26 mouse cellular contexts compared by ENCODE assay signal in genomic region chr3:154841076-154841475, GRCm38 (mm10).
DNase-seq lines count a peak whose midpoint lies in the region; ATAC-seq and TF ChIP-seq lines count a peak whose summit lies in the region.
"Had no signal": no experiment of that assay in that cellular context is flagged by ENCODE, and none has a peak within 500 bp of the region (broad histone marks: within the 10 kb centered on the region; RNA-seq: fewer than 3 reads in every experiment).

No protein-coding gene starts in this region.

- no peak overlapping the region for H3K4me3 ChIP-seq in hindbrain, postnatal 0 days (ENCODE audit: low read length)
- H3K4me3 ChIP-seq in hindbrain, embryonic 11.5 days (ENCODE audit: low read depth, low read length): no peak overlapping the region
- no peak overlapping the region for H3K4me3 ChIP-seq in midbrain, embryonic 13.5 days (replicated peaks)
- no peak overlapping the region for H3K4me3 ChIP-seq in midbrain, embryonic 11.5 days (ENCODE audit: low read depth, low read length)
- H3K4me3 ChIP-seq: embryonic facial prominence, embryonic 10.5 days; embryonic facial prominence, embryonic 13.5 days; erythroblast, embryonic 14.5 days; forebrain, embryonic 12.5 days; forebrain, embryonic 15.5 days; heart, embryonic 12.5 days; heart, embryonic 15.5 days; hindbrain, embryonic 10.5 days had no signal

- H3K4me2 ChIP-seq in hindbrain, postnatal 0 days (ENCODE audit: low read depth, low read length): no peak overlapping the region
- no peak overlapping the region for H3K4me2 ChIP-seq in hindbrain, embryonic 11.5 days (replicated peaks; ENCODE audit: low read depth, low read length)
- no peak overlapping the region for H3K4me2 ChIP-seq in midbrain, embryonic 13.5 days (replicated peaks)
- H3K4me2 ChIP-seq in midbrain, embryonic 11.5 days: no peak overlapping the region
- H3K4me2 ChIP-seq: embryonic facial prominence, embryonic 13.5 days; forebrain, embryonic 12.5 days; forebrain, embryonic 15.5 days; heart, embryonic 12.5 days; heart, embryonic 15.5 days had no signal

- WGBS in hindbrain, postnatal 0 days: 13% methylated on average over 1 of the region's 1 CpGs
- WGBS in hindbrain, embryonic 11.5 days: 49% methylated on average over 1 of the region's 1 CpGs
- WGBS in midbrain, embryonic 13.5 days: 19% methylated on average over 1 of the region's 1 CpGs
- 43% methylated on average over 1 of the region's 1 CpGs for WGBS in midbrain, embryonic 11.5 days

- H3K4me1 ChIP-seq in hindbrain, postnatal 0 days (ENCODE audit: insufficient read depth, low read length): no peaks in the 10 kb centered on the region
- no peaks in the 10 kb centered on the region for H3K4me1 ChIP-seq in hindbrain, embryonic 11.5 days (replicated peaks; ENCODE audit: control insufficient read depth, insufficient read depth, low read length)
- peaks cover 11% of the 10 kb centered on the region; the same call in 1 of the 2 replicates for H3K4me1 ChIP-seq in midbrain, embryonic 13.5 days (replicated peaks)
- no peaks in the 10 kb centered on the region for H3K4me1 ChIP-seq in midbrain, embryonic 11.5 days (ENCODE audit: control insufficient read depth, insufficient read depth, low read length)
- H3K4me1 ChIP-seq: embryonic facial prominence, embryonic 10.5 days; embryonic facial prominence, embryonic 13.5 days; forebrain, embryonic 15.5 days; heart, embryonic 15.5 days; hindbrain, embryonic 10.5 days had no signal

- TF ChIP-seq POLR2A in brain, embryonic 14.5 days (IDR thresholded peaks at IDR 0.05; ENCODE audit: borderline replicate concordance, extremely low read depth, insufficient read depth, insufficient read length, poor library complexity, severe bottlenecking): no peak

- 0 out of 2 replicates have a peak, but pooled peaks have one; percentile 55 for ATAC-seq in hindbrain, postnatal 0 days
- no peak for ATAC-seq in hindbrain, embryonic 11.5 days (ENCODE audit: low FRiP score)
- peak; percentile 61; the same call in 1 of the 2 replicates for ATAC-seq in midbrain, embryonic 13.5 days
- no peak for ATAC-seq in midbrain, embryonic 11.5 days (ENCODE audit: low FRiP score)
- ATAC-seq: CD4-positive, CD25-positive, alpha-beta regulatory T cell, adult 4 months; forebrain, embryonic 15.5 days had no signal

- no peak overlapping the region for H3K9ac ChIP-seq in hindbrain, postnatal 0 days (replicated peaks; ENCODE audit: low read length)
- no peak overlapping the region for H3K9ac ChIP-seq in hindbrain, embryonic 11.5 days (ENCODE audit: low read depth, low read length)
- no peak overlapping the region for H3K9ac ChIP-seq in midbrain, embryonic 13.5 days (replicated peaks)
- H3K9ac ChIP-seq in midbrain, embryonic 11.5 days (ENCODE audit: low read length): no peak overlapping the region
- H3K9ac ChIP-seq: embryonic facial prominence, embryonic 13.5 days; forebrain, embryonic 12.5 days; forebrain, embryonic 15.5 days; heart, embryonic 12.5 days; heart, embryonic 15.5 days had no signal

- H3K27me3 ChIP-seq in hindbrain, postnatal 0 days (ENCODE audit: insufficient read depth, low read length): no peaks in the 10 kb centered on the region
- no peaks in the 10 kb centered on the region for H3K27me3 ChIP-seq in hindbrain, embryonic 11.5 days (ENCODE audit: control insufficient read depth, insufficient read depth, low read length)
- H3K27me3 ChIP-seq in midbrain, embryonic 13.5 days: no peaks in the 10 kb centered on the region
- H3K27me3 ChIP-seq in midbrain, embryonic 11.5 days (ENCODE audit: control insufficient read depth, insufficient read depth, low read length): no peaks in the 10 kb centered on the region
- H3K27me3 ChIP-seq: embryonic facial prominence, embryonic 13.5 days; forebrain, embryonic 12.5 days; forebrain, embryonic 15.5 days; heart, embryonic 12.5 days; heart, embryonic 15.5 days had no signal

- H3K36me3 ChIP-seq in hindbrain, postnatal 0 days (ENCODE audit: insufficient read depth, low read length): no peaks in the 10 kb centered on the region
- no peaks in the 10 kb centered on the region for H3K36me3 ChIP-seq in hindbrain, embryonic 11.5 days (ENCODE audit: control insufficient read depth, insufficient read depth, low read length)
- H3K36me3 ChIP-seq in midbrain, embryonic 13.5 days: no peaks in the 10 kb centered on the region
- H3K36me3 ChIP-seq in midbrain, embryonic 11.5 days (ENCODE audit: control insufficient read depth, insufficient read depth, low read length): no peaks in the 10 kb centered on the region
- H3K36me3 ChIP-seq: embryonic facial prominence, embryonic 10.5 days; embryonic facial prominence, embryonic 13.5 days; forebrain, embryonic 12.5 days; forebrain, embryonic 15.5 days; hindbrain, embryonic 10.5 days had no signal

- no peaks in the 10 kb centered on the region for H3K9me3 ChIP-seq in hindbrain, postnatal 0 days (ENCODE audit: low read length)
- no peaks in the 10 kb centered on the region for H3K9me3 ChIP-seq in hindbrain, embryonic 11.5 days (ENCODE audit: control insufficient read depth, low read length)
- H3K9me3 ChIP-seq in midbrain, embryonic 13.5 days: no peaks in the 10 kb centered on the region
- H3K9me3 ChIP-seq in midbrain, embryonic 11.5 days (ENCODE audit: control insufficient read depth, low read length): no peaks in the 10 kb centered on the region
- H3K9me3 ChIP-seq: embryonic facial prominence, embryonic 10.5 days; embryonic facial prominence, embryonic 13.5 days; forebrain, embryonic 12.5 days; forebrain, embryonic 15.5 days; heart, embryonic 12.5 days; heart, embryonic 15.5 days; hindbrain, embryonic 10.5 days had no signal

- no peak overlapping the region for H3K27ac ChIP-seq in hindbrain, postnatal 0 days
- H3K27ac ChIP-seq in hindbrain, embryonic 11.5 days (ENCODE audit: low read depth, low read length): no peak overlapping the region
- no peak overlapping the region for H3K27ac ChIP-seq in midbrain, embryonic 13.5 days
- H3K27ac ChIP-seq in midbrain, embryonic 11.5 days (ENCODE audit: low read depth, low read length): no peak overlapping the region
- H3K27ac ChIP-seq: embryonic facial prominence, embryonic 10.5 days; embryonic facial prominence, embryonic 13.5 days; forebrain, embryonic 12.5 days; forebrain, embryonic 15.5 days; heart, embryonic 15.5 days; hindbrain, embryonic 10.5 days had no signal

- DNase-seq in hindbrain, postnatal 0 days (ENCODE audit: low spot score): no peak
- DNase-seq in hindbrain, embryonic 11.5 days (ENCODE audit: low spot score): no peak
- DNase-seq in midbrain, embryonic 11.5 days (ENCODE audit: low spot score, missing footprints): no peak
- DNase-seq in brain, embryonic 14.5 days (ENCODE audit: low read depth): peak; percentile 34
- no peak for DNase-seq in ovary, postnatal 10 days (ENCODE audit: low spot score)
- DNase-seq: adrenal gland, adult 2 months; adrenal gland, postnatal 14 days; cerebellum, adult 11-12 months; cerebellum, adult 8-10 months; cerebellum, postnatal 10 days; cerebellum, postnatal 36 days; embryo, embryonic 11 days; gastrocnemius, postnatal 25 days; heart, adult 18-20 months; heart, postnatal 10 days; heart, postnatal 36 days had no signal

- no peak for TF ChIP-seq CTCF in hindbrain, postnatal 0 days (IDR thresholded peaks at IDR 0.05; ENCODE audit: low read depth)
- no peak for TF ChIP-seq CTCF in brain, embryonic 14.5 days (IDR thresholded peaks at IDR 0.05; ENCODE audit: borderline replicate concordance, extremely low read depth, insufficient read depth, insufficient read length)

Comparison
In these comparisons a context has a peak if more than half of its experiments do, and no peak if none do; other contexts are left out.
1. ATAC-seq: peak in hindbrain, postnatal 0 days (single experiment) and midbrain, embryonic 13.5 days (single experiment); none in hindbrain, embryonic 11.5 days (single experiment) and midbrain, embryonic 11.5 days (single experiment).